Comparison of ENCODE assay signal across 22 mouse cellular contexts in the genomic region with DNA sequence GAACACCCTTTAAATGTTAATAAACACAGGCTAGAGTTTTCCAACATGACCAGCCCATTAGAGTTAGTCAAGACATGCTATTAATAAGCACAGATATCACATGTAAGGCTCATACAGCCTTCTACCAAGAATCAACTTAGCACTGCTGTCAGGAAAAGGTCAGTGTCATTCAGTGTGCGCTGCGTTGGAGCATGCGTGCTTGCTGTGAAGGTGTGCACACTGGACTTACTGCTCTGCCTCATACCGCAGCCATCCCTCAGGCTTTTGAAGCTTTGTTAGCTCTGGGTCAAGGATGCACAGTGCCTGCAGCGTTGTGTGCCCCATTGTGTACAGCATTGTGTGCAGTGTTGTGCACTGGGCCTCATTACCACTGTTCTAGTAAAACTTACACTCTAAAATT.
A peak's percentile ranks its signal among the peaks of the same experiment; 100 is the strongest.
DNase-seq lines count a peak whose midpoint lies in the region; ATAC-seq and TF ChIP-seq lines count a peak whose summit lies in the region.
"Had no signal": no experiment of that assay in that cellular context is flagged by ENCODE, and none has a peak within 500 bp of the region (broad histone marks: within the 10 kb centered on the region; RNA-seq: fewer than 3 reads in every experiment).

No protein-coding gene starts in this region.

- ATAC-seq in megakaryocyte, adult 5-6 weeks (ENCODE audit: poor library complexity, severe bottlenecking) = no peak
- ATAC-seq: forebrain, embryonic 14.5 days; hindbrain, embryonic 16.5 days; inflammation-experienced regulatory T-cells, adult 6 months; intestine, postnatal 0 days had no signal

- peaks cover 13% of the 10 kb centered on the region for H3K36me3 ChIP-seq in megakaryocyte, embryonic 14.5 days (replicated peaks; ENCODE audit: low read length)
- H3K36me3 ChIP-seq: embryonic facial prominence, embryonic 15.5 days; forebrain, embryonic 10.5 days; heart, embryonic 13.5 days; hindbrain, embryonic 12.5 days had no signal

- H3K9me3 ChIP-seq in megakaryocyte, embryonic 14.5 days = no peaks in the 10 kb centered on the region
- H3K9me3 ChIP-seq: embryonic facial prominence, embryonic 15.5 days; forebrain, embryonic 10.5 days; heart, embryonic 13.5 days; hindbrain, embryonic 12.5 days had no signal

- peaks cover 11% of the 10 kb centered on the region; the same call in 1 of the 2 replicates for H3K4me1 ChIP-seq in megakaryocyte, embryonic 14.5 days
- H3K4me1 ChIP-seq: embryonic facial prominence, embryonic 15.5 days had no signal

- H3K4me3 ChIP-seq in megakaryocyte, embryonic 14.5 days (replicated peaks) = peak overlapping the region; percentile 33
- H3K4me3 ChIP-seq in left cerebral cortex, adult 2 months = no peak overlapping the region
- H3K4me3 ChIP-seq: embryonic facial prominence, embryonic 15.5 days; erythroblast, embryonic 14.5 days; forebrain, embryonic 10.5 days; heart, embryonic 13.5 days; hindbrain, embryonic 12.5 days had no signal

- TF ChIP-seq CTCF in left cerebral cortex, adult 2 months (IDR thresholded peaks at IDR 0.05) = no peak

- no peak overlapping the region for H3K27ac ChIP-seq in left cerebral cortex, adult 2 months
- H3K27ac ChIP-seq: embryonic facial prominence, embryonic 15.5 days; forebrain, embryonic 10.5 days; heart, embryonic 13.5 days; hindbrain, embryonic 12.5 days had no signal

- no peaks in the 10 kb centered on the region for H3K27me3 ChIP-seq in megakaryocyte, embryonic 14.5 days (replicated peaks)
- H3K27me3 ChIP-seq: embryonic facial prominence, embryonic 15.5 days; heart, embryonic 13.5 days; hindbrain, embryonic 12.5 days had no signal

- peak; percentile 17 for DNase-seq in adrenal gland, postnatal 14 days
- no peak for DNase-seq in adrenal gland, postnatal 10 days
- peak; percentile 29 for DNase-seq in skeletal muscle tissue, adult 2 months (ENCODE audit: low read depth, low spot score)
- DNase-seq in left cerebral cortex, adult 2 months (ENCODE audit: extremely low spot score in 1 of 2, low spot score in 2 of 2) = no peak
- DNase-seq: cerebellum, adult 11 months; cerebellum, adult 8-10 months; cerebellum, postnatal 14 days; embryo, embryonic 11 days; gastrocnemius, postnatal 14 days; heart, postnatal 10 days; heart, postnatal 4 days had no signal

- intact Hi-C loops in left cerebral cortex, adult 2 months (cut with DNase I) = no loop called here

Comparison
In these comparisons a context has a peak if more than half of its experiments do, and no peak if none do; other contexts are left out.
1. DNase-seq: peak in adrenal gland, postnatal 14 days (single experiment) and skeletal muscle tissue, adult 2 months (single experiment); none in adrenal gland, postnatal 10 days (single experiment) and left cerebral cortex, adult 2 months (0 of 2).